Mouse (Mus musculus) liver, embryonic 11.5 days (tissue): Measurements from ENCODE around the gene AU022252. TPM values are rescaled to one million over a fixed set of nuclear protein-coding genes. Genes with fewer than 3 reads are reported as not detected.

Source experiments
- ATAC-seq: fragments of 200-750 bp; cut with Nextera tagmentation; replicated peaks from 2 replicates; pipeline ENCODE4 v1.8.0; 2017; ENCODE audit warnings: moderate number of reproducible peaks, mild to moderate bottlenecking, moderate TSS enrichment, moderate library complexity; ENCODE audit not compliant: low FRiP score
- DNase-seq: peaks from one replicate; pipeline ENCODE4 v3.0.0-alpha.2; 2017; ENCODE audit warnings: low spot score
- H3K27ac ChIP-seq: fragments of 300-500 bp; sonication (generic); 2 replicates; pipeline ENCODE4 v1.5.1; 2014; ENCODE audit warnings: mild to moderate bottlenecking, low read depth, low read length, control low read depth
- H3K27me3 ChIP-seq: fragments of 300-500 bp; sonication (generic); replicated peaks from 2 replicates; pipeline ENCODE4 v1.6.1; 2014; ENCODE audit warnings: low read length, mixed read lengths; ENCODE audit not compliant: control insufficient read depth, insufficient read depth
- H3K36me3 ChIP-seq: fragments of 300-500 bp; sonication (generic); 2 replicates; pipeline ENCODE4 v1.6.1; 2014; ENCODE audit warnings: mild to moderate bottlenecking, low read length, moderate library complexity, mixed read lengths; ENCODE audit not compliant: control insufficient read depth, insufficient read depth
- H3K4me1 ChIP-seq: fragments of 300-500 bp; sonication (generic); replicated peaks from 2 replicates; pipeline ENCODE4 v1.6.1; 2014; ENCODE audit warnings: low read length, mixed read lengths; ENCODE audit not compliant: control insufficient read depth, insufficient read depth
- H3K4me2 ChIP-seq: fragments of 300-500 bp; sonication (generic); 2 replicates; pipeline ENCODE4 v1.6.1; 2014; ENCODE audit warnings: mild to moderate bottlenecking, control low read depth, moderate library complexity
- H3K4me3 ChIP-seq: fragments of 300-500 bp; sonication (generic); 2 replicates; pipeline ENCODE4 v1.5.1; 2014; ENCODE audit warnings: low read depth, low read length, control low read depth
- H3K9ac ChIP-seq: fragments of 300-500 bp; sonication (generic); 2 replicates; pipeline ENCODE4 v1.6.1; 2014; ENCODE audit warnings: low read depth, low read length, control low read depth
- H3K9me3 ChIP-seq: fragments of 300-500 bp; sonication (generic); 2 replicates; pipeline ENCODE4 v1.6.1; 2016; ENCODE audit warnings: low read length, inconsistent platforms, mixed read lengths; ENCODE audit not compliant: control insufficient read depth
- WGBS: fragments of 180-500 bp; shearing (Covaris S2); extraction: QIAGEN DNeasy Blood & Tissue Kit; methylation state at CpG from one replicate; pipeline ENCODE4 v1.1.7; 2014; 5-methylcytosine and 5-hydroxymethylcytosine counted together
- polyA plus RNA-seq: library from polyadenylated mRNA; unstranded; fragments of >200 nt; fragmentation: Nextera tagmentation; extraction: Ambion mirVana; gene quantifications from 2 replicates; pipeline ENCODE4 v1.2.1, GENCODE M21; 2014

Gene AU022252
- polyA plus RNA-seq, 1 experiment from 2014 or later = 33.3 TPM

DNA sequence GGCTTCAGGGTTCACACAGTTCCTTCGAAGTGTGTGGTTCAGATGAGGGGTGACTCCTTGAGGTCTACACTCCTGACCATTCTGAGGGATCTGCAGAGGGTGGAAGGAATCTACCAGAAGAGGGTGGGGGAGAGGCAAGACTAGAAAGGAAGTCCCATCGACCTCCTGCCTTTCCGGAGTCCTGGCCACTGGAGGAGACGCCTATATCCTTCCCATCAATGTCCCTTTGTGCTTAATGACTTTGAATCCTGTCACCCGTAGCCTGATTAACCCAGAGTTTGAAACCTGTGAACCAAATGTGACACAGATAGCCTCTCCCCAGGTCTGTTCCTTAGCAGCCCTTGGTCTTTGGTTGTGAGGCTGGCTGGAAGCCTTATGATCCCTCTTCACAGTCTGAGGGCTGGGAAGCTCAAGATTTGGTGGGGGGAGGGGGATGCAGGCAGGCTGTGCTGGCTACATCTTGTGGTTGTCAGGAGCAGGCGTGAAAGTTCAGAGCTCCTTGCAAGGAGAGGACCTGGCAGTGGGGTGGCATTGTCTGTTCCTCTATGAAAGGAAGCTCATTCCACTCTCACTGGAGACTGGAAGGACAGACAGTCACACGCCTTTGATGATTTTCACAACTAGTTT is 28.7 kb upstream of the AU022252 start:
- DNase-seq (no peak), ATAC-seq (no peak)
- 34% methylated on average over 7 of the region's 7 CpGs for WGBS
- H3K4me3 ChIP-seq = no peak overlapping the region
- no peaks in the 10 kb centered on the region for H3K27me3 ChIP-seq
- no peaks in the 10 kb centered on the region for H3K9me3 ChIP-seq
- no peaks in the 10 kb centered on the region for H3K36me3 ChIP-seq
- H3K27ac ChIP-seq = no peak overlapping the region
- H3K9ac ChIP-seq = no peak overlapping the region
- H3K4me2 ChIP-seq = no peak overlapping the region
- H3K4me1 ChIP-seq = 0 out of 2 replicates have a peak, but pooled peaks cover 2% of the 10 kb centered on the region

GRCm38 (mm10) chr4:119259344-119260254 is 27.1 kb upstream of the AU022252 start:
- 69% methylated on average over 15 of the region's 15 CpGs for WGBS
- no peaks in the 10 kb centered on the region for H3K27me3 ChIP-seq
- no peak; the same call in 1 of the 2 replicates for ATAC-seq
- H3K4me3 ChIP-seq = no peak overlapping the region
- no peaks in the 10 kb centered on the region for H3K9me3 ChIP-seq
- H3K27ac ChIP-seq = no peak overlapping the region
- 0 out of 2 replicates have a peak, but pooled peaks cover 2% of the 10 kb centered on the region for H3K4me1 ChIP-seq
- H3K36me3 ChIP-seq = no peaks in the 10 kb centered on the region
- no peak for DNase-seq
- no peak overlapping the region for H3K4me2 ChIP-seq
- no peak overlapping the region for H3K9ac ChIP-seq

DNA sequence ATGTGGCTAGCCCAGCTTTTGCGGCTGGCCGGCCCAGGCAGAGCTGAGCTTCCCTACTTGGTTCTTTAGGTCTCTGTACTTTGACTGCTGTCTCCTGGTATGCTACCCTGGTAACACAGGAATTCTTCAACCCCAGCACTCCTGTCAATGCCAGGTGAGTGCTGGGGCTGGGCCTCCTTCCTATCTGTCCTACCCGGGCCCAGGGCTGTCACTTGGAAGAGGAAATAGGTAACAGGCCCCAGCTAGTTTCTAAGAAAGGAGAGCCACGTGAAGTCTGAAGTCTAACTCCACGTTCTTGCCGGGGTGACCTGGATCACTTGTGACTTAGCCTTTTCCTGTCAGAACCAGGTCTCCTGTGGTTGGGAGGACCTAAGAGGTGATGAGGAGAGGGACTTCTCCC is 24.6 kb upstream of the AU022252 start:
- DNase-seq (no peak), ATAC-seq (no peak)
- Histone ChIP-seq H3K4me3 (no peak overlapping the region), H3K4me2 (no peak overlapping the region), H3K9ac (no peak overlapping the region), H3K27ac (no peak overlapping the region), H3K4me1 (0 out of 2 replicates have a peak, but pooled peaks cover 2% of the 10 kb centered on the region), H3K27me3 (no peaks in the 10 kb centered on the region), H3K9me3 (no peaks in the 10 kb centered on the region), H3K36me3 (no peaks in the 10 kb centered on the region)
- 68% methylated on average over 6 of the region's 6 CpGs for WGBS

GRCm38 (mm10) chr4:119255351-119255750 is 22.8 kb upstream of the AU022252 start, which contains the start of gene Cldn19:
Cldn19 (plus strand) TSS chr4:119255414.
- Histone ChIP-seq H3K4me2 (no peak within 1 kb of the TSS), H3K9me3 (no peaks in the 10 kb centered on the region), H3K4me3 (no peak within 1 kb of the TSS), H3K27ac (no peak within 1 kb of the TSS), H3K27me3 (no peaks in the 10 kb centered on the region), H3K4me1 (0 out of 2 replicates have a peak, but pooled peaks cover 2% of the 10 kb centered on the region), H3K9ac (no peak within 1 kb of the TSS), H3K36me3 (no peaks in the 10 kb centered on the region)
- no peak for ATAC-seq
- DNase-seq = no peak
- 77% methylated on average over 12 of the region's 12 CpGs for WGBS

DNA sequence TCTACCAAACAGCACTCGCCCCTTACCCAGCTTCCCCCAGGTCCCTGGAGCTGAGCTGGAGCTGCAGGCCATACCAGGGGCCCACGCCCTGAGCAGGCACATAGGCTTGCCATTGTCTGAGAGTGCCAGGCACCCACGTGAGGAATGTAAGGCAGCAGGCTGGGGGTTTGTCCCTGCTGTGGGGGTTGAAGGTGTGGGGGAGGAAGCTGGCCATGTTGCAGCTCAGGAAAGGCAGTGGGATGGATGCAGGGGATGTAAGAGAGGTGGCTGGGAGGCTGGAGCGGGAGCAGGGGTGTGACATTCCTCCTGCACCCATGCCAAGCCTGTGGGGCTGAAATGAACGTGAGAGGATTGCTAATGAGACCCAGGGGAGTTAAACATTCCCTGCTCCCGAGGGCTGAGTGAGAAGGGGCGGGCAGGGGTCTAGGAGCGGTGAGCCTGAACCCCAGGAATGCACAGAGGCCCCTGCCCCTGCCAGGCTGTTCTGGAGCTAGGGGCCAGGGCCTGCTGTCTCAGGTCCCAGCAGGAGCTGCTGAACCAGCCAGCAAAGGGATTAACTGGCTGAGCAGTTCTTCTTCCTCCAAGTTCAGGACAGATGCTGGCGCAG is 21.6 kb upstream of the AU022252 start:
- H3K9me3 ChIP-seq = no peaks in the 10 kb centered on the region
- no peaks in the 10 kb centered on the region for H3K4me1 ChIP-seq
- H3K36me3 ChIP-seq = no peaks in the 10 kb centered on the region
- no peak overlapping the region for H3K4me2 ChIP-seq
- H3K4me3 ChIP-seq = no peak overlapping the region
- no peak for ATAC-seq
- no peak overlapping the region for H3K9ac ChIP-seq
- DNase-seq = no peak
- 60% methylated on average over 9 of the region's 9 CpGs for WGBS
- H3K27me3 ChIP-seq = no peaks in the 10 kb centered on the region
- no peak overlapping the region for H3K27ac ChIP-seq

DNA sequence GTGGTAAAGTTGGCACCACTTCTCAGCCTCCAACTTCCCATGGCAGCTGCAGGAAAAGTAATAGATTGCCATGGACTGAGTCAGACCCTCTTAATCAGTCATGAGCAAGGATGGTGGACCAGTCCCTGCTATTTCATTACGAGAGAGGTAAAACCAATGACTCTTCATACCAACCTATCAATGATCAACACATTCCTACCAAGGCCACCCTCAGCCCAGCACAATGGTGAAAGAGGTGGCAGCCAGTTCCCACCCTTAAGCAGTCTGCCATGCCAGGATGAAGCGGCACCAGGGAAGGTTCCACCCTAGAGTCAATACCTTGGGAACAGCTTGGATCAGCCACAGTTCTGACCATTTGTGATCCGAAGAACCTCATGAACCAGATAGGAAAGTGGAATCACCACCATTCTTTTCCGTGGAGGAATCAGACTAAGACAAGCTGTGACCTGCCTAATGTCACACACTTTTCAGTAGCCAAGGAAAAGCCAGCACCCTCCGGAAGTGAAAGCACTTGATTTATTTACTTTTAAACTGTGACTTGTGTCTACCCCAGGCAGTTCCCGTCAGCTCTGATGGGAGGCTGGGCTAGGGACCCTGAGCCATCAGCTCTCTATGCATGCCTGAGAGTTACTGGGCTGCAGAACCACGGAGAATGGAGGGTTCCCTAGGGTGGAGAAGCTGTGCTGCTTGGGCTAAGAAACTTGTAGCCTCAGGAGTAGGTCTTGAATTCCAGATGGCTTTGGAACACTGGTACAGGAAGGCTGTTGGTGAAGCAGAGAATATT is 19.7 kb upstream of the AU022252 start:
- Histone ChIP-seq H3K27me3 (no peaks in the 10 kb centered on the region), H3K9me3 (no peaks in the 10 kb centered on the region), H3K4me2 (no peak overlapping the region), H3K36me3 (no peaks in the 10 kb centered on the region), H3K4me3 (no peak overlapping the region), H3K4me1 (no peaks in the 10 kb centered on the region), H3K27ac (no peak overlapping the region), H3K9ac (no peak overlapping the region)
- WGBS = 58% methylated on average over 7 of the region's 7 CpGs
- ATAC-seq = no peak
- no peak for DNase-seq

DNA sequence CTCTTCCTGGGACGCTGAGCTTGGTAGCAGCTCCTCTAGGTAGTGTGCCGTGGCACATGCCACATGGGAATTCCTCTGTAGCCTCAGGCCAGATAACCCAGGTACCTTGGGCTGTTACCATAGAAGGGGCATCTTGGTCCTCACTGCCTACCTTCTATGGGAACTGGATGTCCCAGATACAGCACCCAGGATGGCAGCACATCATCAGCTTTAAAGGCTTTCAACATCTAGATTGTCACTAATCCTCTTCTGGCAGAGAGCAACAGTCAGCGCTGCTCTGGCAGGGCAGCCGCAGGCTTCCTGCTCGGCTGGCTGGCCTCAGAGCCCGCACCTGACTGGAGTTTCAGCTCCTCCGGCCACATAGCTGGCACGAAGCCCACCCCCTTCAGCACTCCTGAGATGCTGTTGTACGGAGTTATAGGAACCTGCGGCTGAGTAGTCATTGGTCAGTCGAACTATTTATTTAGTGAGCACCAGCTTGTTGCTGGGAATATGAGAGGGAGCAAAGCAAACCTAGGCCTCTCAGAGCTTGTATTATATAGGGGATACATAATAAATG is 16.0 kb upstream of the AU022252 start:
- WGBS = 85% methylated on average over 11 of the region's 11 CpGs
- H3K4me1 ChIP-seq = no peaks in the 10 kb centered on the region
- H3K9me3 ChIP-seq = no peaks in the 10 kb centered on the region
- ATAC-seq = no peak
- no peak overlapping the region for H3K27ac ChIP-seq
- no peaks in the 10 kb centered on the region for H3K36me3 ChIP-seq
- no peak for DNase-seq
- H3K4me2 ChIP-seq = no peak overlapping the region
- no peak overlapping the region for H3K4me3 ChIP-seq
- H3K27me3 ChIP-seq = no peaks in the 10 kb centered on the region
- no peak overlapping the region for H3K9ac ChIP-seq
